Mouse (Mus musculus) forebrain, postnatal 0 days (tissue): ENCODE measurements around the gene Itpripl2. TPM values are rescaled to one million over a fixed set of nuclear protein-coding genes. Genes with fewer than 3 reads are reported as not detected.

Source experiments
- ATAC-seq: fragments of 200-750 bp; cut with Nextera tagmentation; 2 replicates; pipeline ENCODE4 v1.8.0; 2017; ENCODE audit warnings: mild to moderate bottlenecking, moderate library complexity
- DNase-seq: peaks from one replicate; pipeline ENCODE4 v3.0.0-alpha.2; 2015
- H3K27ac ChIP-seq: fragments of 300-500 bp; sonication (generic); 2 replicates; pipeline ENCODE4 v1.5.1; 2014; ENCODE audit warnings: low read depth, mild to moderate bottlenecking, antibody characterized with exemption, low read length, moderate library complexity, mixed read lengths
- H3K27me3 ChIP-seq: fragments of 300-500 bp; sonication (generic); 2 replicates; pipeline ENCODE4 v1.6.1; 2014; ENCODE audit warnings: mild to moderate bottlenecking, low read length, mixed read lengths; ENCODE audit not compliant: insufficient read depth
- H3K36me3 ChIP-seq: fragments of 300-500 bp; sonication (generic); 2 replicates; pipeline ENCODE4 v1.6.1; 2014; ENCODE audit warnings: mild to moderate bottlenecking, moderate library complexity; ENCODE audit not compliant: insufficient read depth
- H3K4me1 ChIP-seq: fragments of 300-500 bp; sonication (generic); 2 replicates; pipeline ENCODE4 v1.6.1; 2014; ENCODE audit warnings: antibody characterized with exemption; ENCODE audit not compliant: insufficient read depth
- H3K4me2 ChIP-seq: fragments of 300-500 bp; sonication (generic); 2 replicates; pipeline ENCODE4 v1.6.1; 2014; ENCODE audit warnings: low read depth, mild to moderate bottlenecking, moderate library complexity
- H3K4me3 ChIP-seq: fragments of 300-500 bp; sonication (generic); 2 replicates; pipeline ENCODE4 v1.5.1; 2014; ENCODE audit warnings: low read depth, low read length, mixed read lengths
- H3K9ac ChIP-seq: fragments of 300-500 bp; sonication (generic); 2 replicates; pipeline ENCODE4 v1.6.1; 2014; ENCODE audit warnings: mild to moderate bottlenecking
- H3K9me3 ChIP-seq: fragments of 300-500 bp; sonication (generic); 2 replicates; pipeline ENCODE4 v1.6.1; 2016; ENCODE audit warnings: low read length
- CTCF ChIP-seq: sonication (generic); IDR thresholded peaks from 2 replicates; pipeline ENCODE4 v1.5.1; 2016; ENCODE audit warnings: antibody characterized with exemption, control low read depth, low read depth
- WGBS: fragments of 180-500 bp; shearing (Covaris S2); extraction: QIAGEN DNeasy Blood & Tissue Kit; methylation state at CpG from one replicate; pipeline ENCODE4 v1.1.7; 2014; 5-methylcytosine and 5-hydroxymethylcytosine counted together
- polyA plus RNA-seq: library from polyadenylated mRNA; unstranded; fragments of >200 nt; fragmentation: Nextera tagmentation; extraction: Ambion mirVana; gene quantifications from 2 replicates; pipeline ENCODE4 v1.2.1, GENCODE M21; 2015
- total RNA-seq: library from RNA; depleted of rRNA; stranded (reverse); fragments of >200 nt; gene quantifications from 2 replicates; pipeline ENCODE4 v1.2.3, GENCODE M21; 2014

Gene Itpripl2
- total and polyA plus RNA-seq, 2 experiments from 2014 or later, result 0.42 to 6.0 TPM

DNA sequence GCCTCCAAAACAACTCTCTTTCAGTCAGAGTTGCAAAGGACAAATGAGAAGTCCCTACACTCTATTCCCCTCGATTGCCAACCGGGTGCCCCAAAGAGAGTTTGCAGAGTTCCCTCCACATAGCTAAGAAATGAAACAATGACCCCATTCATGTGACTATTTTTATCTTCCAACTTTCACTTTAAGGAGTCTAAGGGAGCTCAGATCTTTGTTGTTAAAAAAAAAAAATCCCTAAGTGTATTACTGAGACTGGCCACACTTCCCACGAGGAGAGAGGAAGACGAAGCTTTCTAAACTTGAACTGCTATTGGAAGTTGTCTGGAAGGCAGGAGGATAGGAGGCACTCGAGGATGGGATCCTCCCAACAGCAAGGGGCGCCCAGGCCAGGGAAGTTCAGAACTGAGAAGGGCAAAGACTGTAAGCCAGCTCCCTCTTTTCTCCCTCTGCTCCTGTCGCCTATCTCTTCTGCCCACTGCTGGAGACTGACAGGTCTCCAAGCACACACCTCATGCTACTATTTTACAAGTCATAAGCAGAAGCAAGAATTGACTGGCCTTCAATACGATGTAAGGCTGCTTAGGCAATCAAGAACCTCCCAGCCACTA is 3.6 kb downstream of the Itpripl2 start:
- Histone ChIP-seq H3K27me3 (peaks cover 29% of the 10 kb centered on the region), H3K36me3 (no peaks in the 10 kb centered on the region), H3K4me1 (no peaks in the 10 kb centered on the region), H3K9me3 (no peaks in the 10 kb centered on the region), H3K9ac (no peak overlapping the region), H3K4me2 (no peak overlapping the region), H3K27ac (no peak overlapping the region), H3K4me3 (no peak overlapping the region)
- DNase-seq, result no peak
- no peak for ATAC-seq
- WGBS, result 19% methylated on average over 8 of the region's 8 CpGs
- no peak for TF ChIP-seq CTCF

DNA sequence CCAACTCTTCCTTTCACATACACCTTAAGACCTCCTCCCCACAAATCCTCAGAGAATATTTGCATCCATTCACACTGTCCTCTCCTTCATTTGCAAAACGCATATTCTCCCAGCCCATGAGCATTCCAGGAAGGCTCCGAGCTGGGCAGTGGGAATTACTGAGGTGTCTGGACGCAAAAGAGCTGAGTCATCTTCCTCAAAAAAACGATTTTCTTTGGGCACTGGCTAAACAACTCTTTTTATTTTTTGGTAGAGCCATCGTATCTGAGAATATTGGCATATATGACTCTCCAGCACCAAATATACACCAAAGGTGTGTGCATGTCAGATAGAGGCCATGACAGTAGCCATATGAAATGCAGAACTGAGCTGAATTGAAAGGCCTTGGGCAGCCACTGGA is 4.9 kb downstream of the Itpripl2 start:
- no peak overlapping the region for H3K4me2 ChIP-seq
- H3K9ac ChIP-seq, result no peak overlapping the region
- no peaks in the 10 kb centered on the region for H3K9me3 ChIP-seq
- no peak for ATAC-seq
- WGBS, result 62% methylated on average over 5 of the region's 5 CpGs
- DNase-seq, result no peak
- H3K27ac ChIP-seq, result no peak overlapping the region
- no peak overlapping the region for H3K4me3 ChIP-seq
- H3K4me1 ChIP-seq, result no peaks in the 10 kb centered on the region
- H3K36me3 ChIP-seq, result no peaks in the 10 kb centered on the region
- peaks cover 20% of the 10 kb centered on the region for H3K27me3 ChIP-seq
- TF ChIP-seq CTCF, result no peak

DNA sequence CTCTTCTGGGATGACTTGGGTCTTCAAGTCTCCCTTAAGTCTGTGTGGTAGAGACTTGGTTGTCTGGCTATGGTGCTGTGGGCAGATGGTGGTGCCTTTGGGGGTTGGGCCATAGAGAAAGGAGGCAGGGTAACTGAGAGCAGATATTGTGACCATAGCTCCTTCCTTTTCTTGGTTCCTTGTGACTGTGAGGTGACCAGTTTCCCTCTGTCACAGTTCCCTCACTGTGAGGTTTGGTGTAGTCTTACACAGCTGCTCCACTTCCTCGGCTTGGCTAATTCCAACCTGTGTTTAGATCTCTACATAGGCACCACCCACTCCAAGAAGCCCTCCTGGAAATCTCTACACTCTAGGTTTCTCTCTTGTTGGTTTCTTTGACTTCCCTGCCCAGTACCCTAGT is 7.8 kb downstream of the Itpripl2 start:
- Histone ChIP-seq H3K4me3 (no peak overlapping the region), H3K4me1 (no peaks in the 10 kb centered on the region), H3K27me3 (peaks cover 3% of the 10 kb centered on the region; the same call in 1 of the 2 replicates), H3K27ac (no peak overlapping the region), H3K9ac (no peak overlapping the region), H3K9me3 (no peaks in the 10 kb centered on the region), H3K4me2 (no peak overlapping the region), H3K36me3 (no peaks in the 10 kb centered on the region)
- no peak for ATAC-seq
- no peak for DNase-seq
- WGBS, result 80% methylated on average over 1 of the region's 1 CpGs
- no peak for TF ChIP-seq CTCF

DNA sequence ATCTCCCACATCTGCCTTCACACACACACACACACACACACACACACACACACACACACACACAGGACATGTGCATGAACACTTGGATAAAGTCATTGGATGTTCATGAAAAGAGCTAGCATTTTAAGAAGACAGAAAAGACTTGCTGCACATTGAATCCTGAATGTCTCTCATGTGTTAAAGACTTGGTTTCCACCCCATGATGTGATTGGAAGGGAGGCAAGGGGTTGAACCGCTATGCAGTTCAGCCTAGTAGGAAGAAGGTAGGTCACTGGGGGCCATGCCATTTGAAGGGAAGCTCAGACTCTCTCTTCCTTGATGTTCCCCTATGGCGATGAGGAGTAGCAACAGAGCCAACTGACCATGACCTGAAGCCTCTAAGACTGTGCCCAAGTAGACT is 9.8 kb downstream of the Itpripl2 start:
- ATAC-seq, result no peak

DNA sequence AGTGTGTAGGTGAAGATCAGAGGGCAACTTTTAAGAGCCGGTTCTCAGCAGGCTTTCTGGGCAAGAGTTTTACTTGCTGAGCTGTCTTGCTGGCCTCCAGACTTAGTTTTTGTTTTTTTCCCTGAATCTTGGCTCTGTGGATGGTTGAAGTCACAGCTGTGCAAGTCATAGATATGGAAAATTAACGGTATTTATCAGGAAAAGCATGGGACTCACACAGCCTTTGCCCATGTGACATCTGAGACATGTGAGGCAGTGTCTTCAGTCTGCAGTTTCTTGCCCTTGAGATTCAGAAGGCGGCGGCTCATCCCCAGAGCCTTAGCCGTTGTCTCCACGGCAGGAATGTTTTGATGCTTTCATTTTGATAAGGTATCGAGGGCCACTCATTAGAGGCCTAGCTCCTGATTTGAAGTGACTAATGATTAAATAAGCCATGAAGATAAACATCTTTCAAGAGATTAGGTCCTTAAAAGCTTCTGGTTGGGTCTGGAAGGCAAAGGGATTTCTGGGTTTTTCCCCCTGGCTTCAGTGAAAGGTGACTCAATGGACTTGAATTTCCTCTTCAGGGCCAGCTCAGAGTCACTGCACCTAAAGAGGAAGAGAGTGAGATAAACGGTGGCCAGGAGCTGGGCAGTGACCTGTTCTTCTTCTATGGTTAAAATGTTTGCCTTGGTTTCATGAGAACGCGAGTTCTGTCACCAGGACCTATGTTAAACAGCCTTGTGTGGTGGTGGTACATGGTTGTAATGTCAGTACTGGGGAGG is 10.5 kb downstream of the Itpripl2 start:
- DNase-seq (no peak), ATAC-seq (no peak)
- TF ChIP-seq CTCF, result no peak

More for the DNA sequence above, 9.8 kb downstream of the Itpripl2 start:
- Histone ChIP-seq H3K9me3 (no peaks in the 10 kb centered on the region), H3K4me1 (no peaks in the 10 kb centered on the region), H3K27me3 (no peaks in the 10 kb centered on the region), H3K36me3 (no peaks in the 10 kb centered on the region), H3K27ac (no peak overlapping the region), H3K4me2 (no peak overlapping the region), H3K4me3 (no peak overlapping the region), H3K9ac (no peak overlapping the region)
- no peak for TF ChIP-seq CTCF
- WGBS, result 89% methylated on average over 2 of the region's 2 CpGs
- DNase-seq, result no peak

DNA sequence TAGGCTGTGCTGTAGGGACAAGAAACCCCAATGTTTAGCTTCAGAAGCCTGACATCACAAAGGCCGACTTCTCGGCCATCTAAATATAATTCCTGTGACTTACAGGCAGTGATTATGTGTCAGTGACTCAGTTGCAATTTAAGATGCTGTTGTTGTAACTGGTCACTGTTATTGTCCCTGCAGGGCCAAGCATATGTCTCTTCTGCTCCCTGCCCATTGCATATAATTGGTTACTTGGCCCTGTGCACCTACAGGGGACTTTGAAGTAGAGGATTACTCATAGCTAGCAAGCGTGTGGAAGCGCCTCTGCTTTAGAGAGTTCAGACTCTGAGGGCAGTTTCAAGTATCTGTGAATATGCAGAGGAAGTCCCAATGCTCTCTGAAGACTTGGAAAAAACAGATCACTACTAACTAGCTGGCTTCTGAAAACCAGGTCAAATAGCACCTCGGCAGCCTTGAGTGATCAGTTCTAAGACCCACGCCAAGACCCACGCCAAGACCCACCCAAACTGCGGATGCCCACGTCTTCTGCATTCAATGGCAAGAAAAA is 11.5 kb downstream of the Itpripl2 start:
- H3K9me3 ChIP-seq, result no peaks in the 10 kb centered on the region
- H3K4me2 ChIP-seq, result no peak overlapping the region
- no peak for TF ChIP-seq CTCF
- H3K27me3 ChIP-seq, result no peaks in the 10 kb centered on the region
- 85% methylated on average over 9 of the region's 9 CpGs for WGBS
- no peak overlapping the region for H3K4me3 ChIP-seq
- DNase-seq (no peak), ATAC-seq (no peak)
- H3K4me1 ChIP-seq, result no peaks in the 10 kb centered on the region
- no peak overlapping the region for H3K9ac ChIP-seq
- H3K27ac ChIP-seq, result no peak overlapping the region
- no peaks in the 10 kb centered on the region for H3K36me3 ChIP-seq

More for the DNA sequence above, 10.5 kb downstream of the Itpripl2 start:
- Histone ChIP-seq H3K4me2 (no peak overlapping the region), H3K27ac (no peak overlapping the region), H3K9me3 (no peaks in the 10 kb centered on the region), H3K27me3 (no peaks in the 10 kb centered on the region), H3K9ac (no peak overlapping the region), H3K4me3 (no peak overlapping the region), H3K36me3 (no peaks in the 10 kb centered on the region), H3K4me1 (no peaks in the 10 kb centered on the region)
- 86% methylated on average over 10 of the region's 10 CpGs for WGBS

DNA sequence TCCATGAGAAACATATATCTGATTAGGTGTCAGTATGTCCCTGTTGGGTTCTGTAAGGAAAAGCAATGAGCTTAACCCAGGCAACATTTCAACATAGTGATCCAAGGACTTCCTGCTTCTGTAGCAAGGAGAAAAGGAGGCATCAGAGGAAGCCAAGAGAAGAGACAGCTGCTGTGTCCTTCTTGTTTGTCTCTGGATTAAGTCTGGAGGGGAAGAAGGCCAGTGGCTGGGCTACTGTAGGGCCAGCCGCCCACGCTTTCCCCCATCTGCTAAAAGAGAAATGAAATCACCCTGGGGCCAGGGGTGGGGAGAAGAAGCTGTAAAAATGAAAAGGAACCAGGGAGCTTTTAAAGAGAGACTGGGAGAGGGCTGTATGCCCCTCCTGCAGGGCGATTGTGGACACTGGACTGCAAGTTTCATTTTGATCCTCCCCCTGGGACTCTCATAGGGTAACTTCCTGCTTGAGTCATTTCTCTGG is 12.9 kb downstream of the Itpripl2 start:
- H3K27me3 ChIP-seq, result no peaks in the 10 kb centered on the region

More for the DNA sequence above, 12.9 kb downstream of the Itpripl2 start:
- DNase-seq, result no peak
- no peaks in the 10 kb centered on the region for H3K9me3 ChIP-seq
- H3K4me2 ChIP-seq, result no peak overlapping the region
- no peak for ATAC-seq
- no peak overlapping the region for H3K27ac ChIP-seq
- no peak overlapping the region for H3K4me3 ChIP-seq
- TF ChIP-seq CTCF, result no peak
- WGBS, result 66% methylated on average over 3 of the region's 3 CpGs
- no peaks in the 10 kb centered on the region for H3K4me1 ChIP-seq
- no peaks in the 10 kb centered on the region for H3K36me3 ChIP-seq
- no peak overlapping the region for H3K9ac ChIP-seq
